Mouse (Mus musculus) kidney, embryonic 14.5 days (tissue): ENCODE data around the gene Vps41. TPM values are rescaled to one million over a fixed set of nuclear protein-coding genes. Genes with fewer than 3 reads are reported as not detected.
A peak's percentile ranks its signal among the peaks of the same experiment; 100 is the strongest.

Source experiments
- ATAC-seq: fragments of 200-750 bp; cut with Nextera tagmentation; 2 replicates; pipeline ENCODE4 v1.8.0; 2017; ENCODE audit warnings: moderate number of reproducible peaks, mild to moderate bottlenecking, moderate TSS enrichment, moderate library complexity; ENCODE audit not compliant: low FRiP score, low TSS enrichment
- H3K27ac ChIP-seq: fragments of 300-500 bp; sonication (generic); 2 replicates; pipeline ENCODE4 v1.5.1; 2014; ENCODE audit warnings: low read depth, mild to moderate bottlenecking, low read length, moderate library complexity, mixed read lengths
- H3K27me3 ChIP-seq: fragments of 300-500 bp; sonication (generic); 2 replicates; pipeline ENCODE4 v1.6.1; 2014; ENCODE audit warnings: mild to moderate bottlenecking, low read length; ENCODE audit not compliant: control insufficient read depth, insufficient read depth
- H3K36me3 ChIP-seq: fragments of 300-500 bp; sonication (generic); 2 replicates; pipeline ENCODE4 v1.6.1; 2014; ENCODE audit warnings: low read length, mixed read lengths; ENCODE audit not compliant: control insufficient read depth, insufficient read depth
- H3K4me1 ChIP-seq: fragments of 300-500 bp; sonication (generic); 2 replicates; pipeline ENCODE4 v1.6.1; 2014; ENCODE audit warnings: low read length, mixed read lengths; ENCODE audit not compliant: control insufficient read depth, insufficient read depth
- H3K4me2 ChIP-seq: fragments of 300-500 bp; sonication (generic); replicated peaks from 2 replicates; pipeline ENCODE4 v1.6.1; 2014; ENCODE audit warnings: low read depth, mild to moderate bottlenecking, low read length
- H3K4me3 ChIP-seq: fragments of 300-500 bp; sonication (generic); 2 replicates; pipeline ENCODE4 v1.5.1; 2014; ENCODE audit warnings: mild to moderate bottlenecking, low read length
- H3K9ac ChIP-seq: fragments of 300-500 bp; sonication (generic); 2 replicates; pipeline ENCODE4 v1.6.1; 2014; ENCODE audit warnings: low read depth, mild to moderate bottlenecking, low read length, moderate library complexity
- H3K9me3 ChIP-seq: fragments of 300-500 bp; sonication (generic); 2 replicates; pipeline ENCODE4 v1.6.1; 2016; ENCODE audit warnings: low read length; ENCODE audit not compliant: control insufficient read depth
- WGBS: fragments of 180-500 bp; shearing (Covaris S2); extraction: QIAGEN DNeasy Blood & Tissue Kit; methylation state at CpG from one replicate; pipeline ENCODE4 v1.1.7; 2014; 5-methylcytosine and 5-hydroxymethylcytosine counted together
- polyA plus RNA-seq: library from polyadenylated mRNA; unstranded; fragments of >200 nt; fragmentation: Nextera tagmentation; extraction: Ambion mirVana; gene quantifications from 2 replicates; pipeline ENCODE4 v1.2.1, GENCODE M21; 2014

The Vps41 gene
- polyA plus RNA-seq, result 48.0 and 64.8 TPM in 2 replicates

DNA sequence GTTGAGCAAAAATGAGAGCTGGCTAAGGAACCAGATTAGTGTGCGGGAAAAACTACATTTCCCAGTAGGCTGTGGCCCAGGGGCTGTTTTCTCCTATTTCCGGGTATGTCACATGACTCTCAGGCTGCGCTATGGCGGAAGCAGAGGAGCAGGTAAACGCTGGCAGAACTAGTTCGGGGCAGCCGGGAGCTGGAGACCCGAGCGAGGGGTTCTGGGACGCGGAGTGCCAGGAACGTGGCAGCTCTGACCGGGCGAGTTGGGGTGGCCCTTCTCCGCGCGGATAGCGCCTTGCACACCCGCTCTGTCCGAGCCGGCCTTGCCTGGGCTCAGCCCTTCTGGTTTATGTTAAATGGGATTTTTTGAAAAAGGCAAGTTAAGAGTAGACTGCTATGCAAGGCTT is at the start of gene Vps41:
TSS of gene Vps41 (plus strand) at position 102 of the 400 bp plus-strand sequence.
- peak within 1 kb of the TSS; percentile 61 for H3K4me2 ChIP-seq
- peak within 1 kb of the TSS; percentile 73 for H3K4me3 ChIP-seq
- peak within 1 kb of the TSS; percentile 71 for H3K9ac ChIP-seq
- no peaks in the 10 kb centered on the region for H3K9me3 ChIP-seq
- 0 out of 2 replicates have a peak within 1 kb of the TSS, but pooled peaks have one; percentile 43 for H3K27ac ChIP-seq
- H3K27me3 ChIP-seq, result no peaks in the 10 kb centered on the region
- H3K36me3 ChIP-seq, result no peaks in the 10 kb centered on the region
- ATAC-seq, result peak; percentile 100
- WGBS, result under 1% methylated on average over 21 of the region's 21 CpGs
- 0 out of 2 replicates have a peak, but pooled peaks cover 6% of the 10 kb centered on the region for H3K4me1 ChIP-seq

DNA sequence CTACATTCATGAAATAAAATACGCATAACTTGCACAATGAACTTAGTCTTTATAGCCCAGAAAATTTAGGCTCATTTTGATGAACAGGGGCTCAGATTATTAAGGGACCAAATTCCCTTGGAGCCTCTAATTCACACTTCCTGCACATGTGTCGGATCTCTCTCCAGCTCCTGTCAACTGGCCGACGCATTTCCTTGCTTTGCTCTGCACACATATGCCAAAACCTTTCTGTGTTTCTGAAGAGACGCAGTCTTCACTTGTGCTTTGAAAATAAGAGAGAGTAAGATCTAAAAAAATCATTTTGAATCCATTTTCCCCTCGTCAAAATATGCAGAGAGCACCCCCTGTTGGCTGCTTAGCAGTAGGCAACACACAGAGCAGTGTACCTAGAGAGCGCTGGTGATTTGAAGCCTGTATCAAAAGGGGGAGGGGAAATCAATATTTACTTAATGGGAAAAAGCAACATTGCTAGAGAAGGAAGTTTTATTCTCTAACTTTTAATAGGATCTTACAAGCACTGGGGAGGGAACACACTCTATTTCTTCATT is 18.5 kb upstream of the Vps41 start:
- Histone ChIP-seq H3K27me3 (no peaks in the 10 kb centered on the region), H3K27ac (no peak overlapping the region), H3K4me2 (no peak overlapping the region), H3K4me3 (no peak overlapping the region), H3K9ac (no peak overlapping the region), H3K9me3 (no peaks in the 10 kb centered on the region), H3K4me1 (no peaks in the 10 kb centered on the region), H3K36me3 (no peaks in the 10 kb centered on the region)
- WGBS, result 43% methylated on average over 7 of the region's 7 CpGs
- ATAC-seq, result no peak

DNA sequence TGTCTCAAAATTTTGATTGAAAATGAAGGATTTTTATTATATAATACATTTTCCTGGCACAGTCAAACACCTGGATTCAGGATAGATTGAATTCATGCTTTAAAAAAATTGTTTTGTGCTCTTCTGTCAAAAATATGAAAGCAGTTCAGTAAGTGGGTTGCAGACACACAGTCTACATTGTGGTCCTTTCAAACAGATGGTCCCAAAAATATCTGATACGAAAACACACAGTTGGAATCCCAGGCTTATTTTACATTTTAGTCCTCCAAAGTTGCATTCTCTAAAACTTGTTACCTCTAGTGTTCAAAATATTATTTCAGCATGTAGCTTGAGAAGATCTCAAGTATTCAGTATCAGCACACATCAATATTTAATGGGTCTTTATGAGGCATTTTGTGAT is 5.4 kb upstream of the Vps41 start:
- Histone ChIP-seq H3K4me1 (no peaks in the 10 kb centered on the region), H3K4me3 (no peak overlapping the region), H3K9ac (no peak overlapping the region), H3K36me3 (no peaks in the 10 kb centered on the region), H3K9me3 (no peaks in the 10 kb centered on the region), H3K27me3 (no peaks in the 10 kb centered on the region), H3K27ac (no peak overlapping the region), H3K4me2 (no peak overlapping the region)
- 85% methylated on average over 1 of the region's 1 CpGs for WGBS
- no peak for ATAC-seq

DNA sequence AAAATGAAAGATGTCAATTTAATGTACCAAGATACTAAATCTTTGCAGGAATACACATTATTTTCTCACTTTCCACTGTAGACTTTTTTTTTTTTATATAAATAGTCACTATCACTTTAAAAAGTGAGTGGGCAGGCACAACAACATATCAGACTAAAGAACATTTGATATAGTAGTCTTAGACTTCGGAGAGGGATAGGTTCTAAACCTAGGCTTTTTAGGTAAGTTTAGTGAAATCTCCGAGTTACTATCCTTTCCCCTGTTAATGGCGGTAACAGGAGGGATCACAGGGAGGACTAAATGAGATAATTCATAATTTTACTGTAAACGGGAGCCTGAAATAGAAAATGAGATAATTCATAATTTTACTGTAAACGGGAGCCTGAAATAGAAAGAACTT is 379 bp upstream of the Vps41 start:
- H3K4me2 ChIP-seq, result peak overlapping the region; percentile 61
- peak; percentile 44; the same call in 1 of the 2 replicates for ATAC-seq
- no peaks in the 10 kb centered on the region for H3K36me3 ChIP-seq
- H3K27me3 ChIP-seq, result no peaks in the 10 kb centered on the region
- no peaks in the 10 kb centered on the region for H3K9me3 ChIP-seq
- WGBS, result 40% methylated on average over 5 of the region's 5 CpGs
- no peak overlapping the region for H3K27ac ChIP-seq
- peak overlapping the region; percentile 73; the same call in 1 of the 2 replicates for H3K4me3 ChIP-seq
- H3K4me1 ChIP-seq, result 0 out of 2 replicates have a peak, but pooled peaks cover 6% of the 10 kb centered on the region
- no peak overlapping the region for H3K9ac ChIP-seq

DNA sequence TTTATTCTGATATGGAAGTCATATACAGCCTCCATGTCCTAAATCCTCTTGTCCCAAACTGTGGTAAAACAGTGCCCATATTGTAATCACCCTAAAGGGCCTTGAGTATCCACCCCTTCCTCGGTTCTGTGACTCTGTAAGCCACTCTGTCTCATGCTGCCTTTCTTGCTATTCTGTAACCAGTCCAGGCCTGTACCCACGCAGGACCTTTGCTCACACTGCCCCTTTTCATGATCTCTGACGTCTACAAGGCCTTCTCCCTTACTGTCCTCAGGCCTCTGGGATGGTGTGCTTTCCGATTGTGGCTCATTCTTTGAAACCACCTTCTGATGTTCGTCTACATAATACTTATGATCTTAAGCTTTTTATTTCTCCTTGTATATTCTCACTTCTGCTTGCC is 1.4 kb downstream of the Vps41 start:
- Histone ChIP-seq H3K27me3 (no peaks in the 10 kb centered on the region), H3K9ac (no peak overlapping the region), H3K4me1 (0 out of 2 replicates have a peak, but pooled peaks cover 6% of the 10 kb centered on the region), H3K36me3 (0 out of 2 replicates have a peak, but pooled peaks cover 3% of the 10 kb centered on the region), H3K4me2 (no peak overlapping the region), H3K4me3 (no peak overlapping the region), H3K27ac (no peak overlapping the region), H3K9me3 (no peaks in the 10 kb centered on the region)
- no peak for ATAC-seq
- WGBS, result 82% methylated on average over 5 of the region's 5 CpGs

DNA sequence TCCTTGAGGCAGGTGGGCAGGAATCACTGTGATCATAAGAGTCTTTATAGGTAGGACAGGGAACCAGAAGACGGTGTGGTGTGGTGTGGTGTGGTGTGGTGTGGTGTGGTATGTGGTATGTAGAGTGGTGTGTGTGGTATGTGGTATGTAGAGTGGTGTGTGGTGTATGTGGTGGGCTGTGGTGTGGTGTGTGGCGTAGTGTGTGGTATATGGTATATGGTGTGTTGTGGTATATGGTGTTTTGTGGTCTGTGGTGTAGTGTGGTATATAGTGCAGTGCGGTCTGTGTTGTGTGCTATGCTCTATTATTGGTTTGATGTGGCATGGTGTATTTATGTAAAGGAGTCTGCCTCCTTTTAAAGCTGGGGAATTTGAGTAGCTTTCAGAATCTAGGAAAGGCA is 13.6 kb downstream of the Vps41 start:
- no peak overlapping the region for H3K4me2 ChIP-seq
- no peak overlapping the region for H3K27ac ChIP-seq
- no peaks in the 10 kb centered on the region for H3K27me3 ChIP-seq
- H3K4me1 ChIP-seq, result no peaks in the 10 kb centered on the region
- no peak for ATAC-seq
- H3K9ac ChIP-seq, result no peak overlapping the region
- no peaks in the 10 kb centered on the region for H3K9me3 ChIP-seq
- H3K36me3 ChIP-seq, result no peaks in the 10 kb centered on the region
- WGBS, result 93% methylated on average over 3 of the region's 3 CpGs
- H3K4me3 ChIP-seq, result no peak overlapping the region

DNA sequence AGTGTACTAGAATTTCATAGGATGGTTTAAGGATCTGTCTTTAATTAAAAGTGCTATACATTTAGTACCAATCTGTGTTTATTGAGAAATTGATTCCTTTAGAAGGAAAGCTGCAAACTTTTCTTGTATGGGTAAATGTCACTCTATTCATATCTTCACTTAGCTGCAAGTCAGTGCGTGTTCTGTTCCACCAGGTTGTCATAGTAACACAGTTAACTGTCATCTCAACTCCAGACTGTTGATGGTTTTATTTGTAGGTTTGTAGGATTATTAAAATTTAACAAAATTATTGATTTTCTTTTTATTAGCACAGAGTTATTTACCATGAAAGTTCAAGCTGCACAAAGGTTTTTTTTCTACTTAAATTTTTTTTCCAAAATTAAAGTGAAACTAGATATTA is 19.5 kb downstream of the Vps41 start:
- Histone ChIP-seq H3K4me3 (no peak overlapping the region), H3K27me3 (no peaks in the 10 kb centered on the region), H3K4me2 (no peak overlapping the region), H3K27ac (no peak overlapping the region), H3K4me1 (no peaks in the 10 kb centered on the region), H3K9me3 (no peaks in the 10 kb centered on the region), H3K36me3 (peaks cover 14% of the 10 kb centered on the region; the same call in 1 of the 2 replicates), H3K9ac (no peak overlapping the region)
- 82% methylated on average over 1 of the region's 1 CpGs for WGBS
- no peak for ATAC-seq

DNA sequence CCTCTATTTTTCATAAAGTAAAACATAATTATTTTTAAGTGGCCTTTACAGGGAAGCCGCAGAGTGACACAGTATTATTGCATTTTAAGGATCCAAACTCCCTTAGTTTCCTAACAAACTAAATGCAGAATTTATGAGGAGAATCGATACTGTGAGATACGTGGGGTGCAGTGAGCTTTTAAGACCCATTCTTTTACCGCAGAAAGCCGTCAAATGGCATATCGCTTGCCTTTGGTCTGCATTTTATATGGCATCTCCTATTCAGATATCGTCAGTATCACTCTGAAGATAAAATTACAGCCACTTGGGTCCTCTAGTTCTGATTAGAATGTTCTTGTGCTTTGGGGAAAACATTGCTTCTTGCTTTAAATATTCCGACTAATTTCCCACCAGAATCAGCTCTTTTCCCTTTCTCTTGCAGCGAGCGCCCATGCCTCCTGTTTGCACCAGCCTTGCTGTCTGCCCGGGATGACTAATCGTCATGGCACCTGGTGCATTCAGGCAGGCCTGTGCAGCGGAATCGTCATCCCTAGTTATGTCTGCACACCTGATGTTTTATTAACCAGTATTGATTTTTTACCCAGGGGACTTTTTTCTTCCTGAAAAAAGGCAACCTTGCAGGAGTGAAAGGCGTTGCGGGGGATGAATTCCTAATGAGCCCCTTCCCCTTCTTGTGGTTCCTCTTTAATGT is 26.6 kb downstream of the Vps41 start:
- H3K4me1 ChIP-seq, result no peaks in the 10 kb centered on the region
- ATAC-seq, result no peak
- no peak overlapping the region for H3K9ac ChIP-seq
- no peak overlapping the region for H3K4me2 ChIP-seq
- H3K9me3 ChIP-seq, result no peaks in the 10 kb centered on the region
- 85% methylated on average over 16 of the region's 16 CpGs for WGBS
- H3K4me3 ChIP-seq, result no peak overlapping the region
- H3K27me3 ChIP-seq, result no peaks in the 10 kb centered on the region
- no peak overlapping the region for H3K27ac ChIP-seq
- peaks cover 16% of the 10 kb centered on the region; the same call in 1 of the 2 replicates for H3K36me3 ChIP-seq

DNA sequence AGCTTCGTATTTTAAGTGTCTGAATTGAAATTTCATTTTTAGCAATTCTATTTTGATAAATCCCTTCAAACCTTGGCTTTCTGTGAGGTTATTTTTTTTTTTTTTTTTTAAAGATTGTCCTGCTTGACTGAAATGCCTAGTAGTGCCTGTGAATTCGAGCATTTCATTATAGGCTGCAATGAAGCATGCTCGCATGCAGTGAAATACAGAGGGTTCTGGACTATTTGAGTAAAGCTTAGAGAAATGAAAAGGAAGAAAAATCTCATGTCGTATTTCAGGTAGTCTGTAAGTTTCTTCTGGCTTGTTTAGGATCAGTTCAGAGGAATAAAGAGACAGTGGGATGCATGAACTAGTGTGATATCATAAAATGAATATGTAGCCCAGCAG is 27.2 kb downstream of the Vps41 start:
- Histone ChIP-seq H3K9ac (no peak overlapping the region), H3K36me3 (peaks cover 16% of the 10 kb centered on the region; the same call in 1 of the 2 replicates), H3K4me1 (no peaks in the 10 kb centered on the region), H3K4me3 (no peak overlapping the region), H3K9me3 (no peaks in the 10 kb centered on the region), H3K27ac (no peak overlapping the region), H3K4me2 (no peak overlapping the region), H3K27me3 (no peaks in the 10 kb centered on the region)
- no peak for ATAC-seq
- 82% methylated on average over 4 of the region's 4 CpGs for WGBS
